Mouse (Mus musculus) C2C12 (cell line): ENCODE results near the gene Mdfi.

Experiments
- CEBPB ChIP-seq: IDR thresholded peaks from one replicate; pipeline ENCODE4 v1.6.1; 2011; ENCODE audit warnings: low read depth, mild to moderate bottlenecking, control low read depth, moderate library complexity
- CTCF ChIP-seq: IDR thresholded peaks from one replicate; pipeline ENCODE4 v1.5.1; 2011; ENCODE audit not compliant: control insufficient read depth, insufficient read depth, insufficient read length
- MAX ChIP-seq: IDR thresholded peaks from one replicate; pipeline ENCODE4 v1.6.1; 2011; ENCODE audit warnings: mild to moderate bottlenecking, control low read depth
- MYOD1 ChIP-seq: IDR thresholded peaks from one replicate; pipeline ENCODE4 v1.6.1; 2011; ENCODE audit warnings: low read depth; ENCODE audit not compliant: control insufficient read depth, insufficient read length
- MYOG ChIP-seq: IDR thresholded peaks from one replicate; pipeline ENCODE4 v1.6.1; 2011; ENCODE audit not compliant: control insufficient read depth, insufficient read length; ENCODE audit errors: extremely low read depth
- USF1 ChIP-seq: IDR thresholded peaks from one replicate; pipeline ENCODE4 v1.6.1; 2011; ENCODE audit warnings: low read depth, mild to moderate bottlenecking, control low read depth, moderate library complexity

DNA sequence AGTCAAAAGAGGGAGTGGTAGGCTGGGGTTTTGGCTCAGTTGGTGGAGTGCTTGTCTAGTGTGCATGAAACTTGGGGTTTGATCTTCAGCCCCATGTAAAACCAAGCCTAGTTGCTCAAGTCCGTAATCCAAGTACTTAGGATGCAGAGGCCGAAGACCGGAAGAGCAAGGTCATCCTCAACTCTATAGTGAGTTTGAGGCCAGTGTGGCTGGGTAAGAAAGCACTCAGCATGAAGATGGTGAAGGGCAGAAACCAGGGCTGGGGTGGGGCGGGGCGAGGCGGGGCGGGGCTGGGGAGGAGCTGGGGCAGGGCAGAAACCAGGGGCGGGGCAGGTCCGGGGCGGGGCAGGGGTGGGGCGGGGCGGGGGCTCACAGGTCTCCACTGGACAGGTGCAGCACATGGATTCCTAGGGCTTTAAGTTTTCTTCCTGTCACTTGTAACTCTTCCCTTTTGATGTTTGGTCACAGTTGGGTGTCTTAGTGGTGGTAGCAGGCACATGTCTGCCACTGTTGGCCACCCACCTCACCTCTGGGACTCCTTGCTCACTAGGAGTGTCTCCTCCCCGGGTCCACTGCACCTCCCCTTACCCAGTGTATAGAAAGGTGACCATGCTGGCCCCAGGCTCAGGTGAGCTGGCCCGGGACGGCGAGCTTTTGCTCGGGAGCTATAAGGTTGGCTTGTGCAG, 66.9 kb downstream of the Mdfi start:
- TF ChIP-seq CTCF (no peak), USF1 (no peak), MYOD1 (no peak), MYOG (no peak), CEBPB (no peak), MAX (no peak)
